Mouse (Mus musculus) hindbrain, embryonic 10.5 days (tissue): ENCODE data around the gene Slc1a1. TPM values are rescaled to one million over a fixed set of nuclear protein-coding genes. Genes with fewer than 3 reads are reported as not detected.

Experiments
- DNase-seq: peaks from one replicate; pipeline ENCODE4 v3.0.0-alpha.2; 2017; ENCODE audit warnings: low spot score
- H3K27ac ChIP-seq: fragments of 300-500 bp; sonication (generic); 2 replicates; pipeline ENCODE4 v1.5.1; 2016; ENCODE audit warnings: mild to moderate bottlenecking, moderate library complexity
- H3K27me3 ChIP-seq: fragments of 300-500 bp; sonication (generic); 2 replicates; pipeline ENCODE4 v1.6.1; 2016; ENCODE audit warnings: mild to moderate bottlenecking; ENCODE audit not compliant: poor library complexity, insufficient read depth, severe bottlenecking
- H3K36me3 ChIP-seq: fragments of 300-500 bp; sonication (generic); 2 replicates; pipeline ENCODE4 v1.6.1; 2016; ENCODE audit warnings: mild to moderate bottlenecking, moderate library complexity
- H3K4me1 ChIP-seq: fragments of 300-500 bp; sonication (generic); replicated peaks from 2 replicates; pipeline ENCODE4 v1.6.1; 2016; ENCODE audit warnings: mild to moderate bottlenecking
- H3K4me3 ChIP-seq: fragments of 300-500 bp; sonication (generic); 2 replicates; pipeline ENCODE4 v1.5.1; 2016; ENCODE audit warnings: mild to moderate bottlenecking, moderate library complexity
- H3K9me3 ChIP-seq: fragments of 300-500 bp; sonication (generic); 2 replicates; pipeline ENCODE4 v1.6.1; 2016; ENCODE audit warnings: mild to moderate bottlenecking, moderate library complexity
- WGBS: fragments of 180-500 bp; shearing (Covaris S2); methylation state at CpG from one replicate; pipeline ENCODE4 v1.1.7; 2016; 5-methylcytosine and 5-hydroxymethylcytosine counted together
- polyA plus RNA-seq: library from polyadenylated mRNA; unstranded; fragments of >200 nt; fragmentation: Nextera tagmentation; extraction: Ambion mirVana; gene quantifications from 2 replicates; pipeline ENCODE4 v1.2.1, GENCODE M21; 2016

The Slc1a1 gene
- polyA plus RNA-seq, 1 experiment from 2014 or later, result 1.2 TPM

DNA sequence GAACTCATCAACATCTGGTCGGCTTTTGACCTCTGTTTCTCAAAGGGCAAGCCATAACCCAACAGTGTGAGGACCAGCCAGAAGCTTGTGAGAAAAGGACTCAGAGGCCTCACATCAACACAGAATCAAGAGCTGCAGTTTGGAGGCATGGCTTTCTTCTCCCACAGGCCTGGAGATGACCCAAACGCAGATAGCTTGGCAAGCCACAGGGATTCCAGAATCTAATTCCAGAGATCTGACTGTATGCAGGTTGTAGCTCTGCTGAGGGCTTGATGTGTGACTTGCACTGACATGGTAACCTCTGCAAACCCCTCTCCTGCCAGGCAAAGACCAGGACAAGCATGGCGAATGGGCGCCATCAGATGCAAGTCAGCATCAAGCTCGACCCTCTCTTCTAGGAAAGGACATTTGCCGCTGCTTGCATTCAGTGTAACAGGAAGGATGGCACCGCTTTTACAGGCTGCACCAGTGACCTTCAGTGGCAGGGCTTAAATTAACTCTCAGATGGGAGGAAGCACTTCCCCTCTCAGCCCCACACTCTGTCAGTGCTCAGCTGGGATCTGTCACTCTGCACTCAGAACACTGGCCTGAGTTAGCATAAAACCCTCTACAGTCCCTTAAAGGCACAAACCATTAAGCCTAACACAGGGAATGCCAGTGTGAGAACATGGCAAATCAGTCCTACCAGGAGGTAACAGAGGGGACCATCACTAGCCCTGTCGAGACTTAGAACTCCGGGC is 105.5 kb downstream of the Slc1a1 start:
- DNase-seq, result no peak
- no peaks in the 10 kb centered on the region for H3K27me3 ChIP-seq
- H3K9me3 ChIP-seq, result no peaks in the 10 kb centered on the region
- WGBS, result 78% methylated on average over 9 of the region's 9 CpGs
- no peaks in the 10 kb centered on the region for H3K36me3 ChIP-seq
- H3K4me1 ChIP-seq, result peaks cover 6% of the 10 kb centered on the region; the same call in 1 of the 2 replicates
- H3K4me3 ChIP-seq, result no peak overlapping the region
- no peak overlapping the region for H3K27ac ChIP-seq

DNA sequence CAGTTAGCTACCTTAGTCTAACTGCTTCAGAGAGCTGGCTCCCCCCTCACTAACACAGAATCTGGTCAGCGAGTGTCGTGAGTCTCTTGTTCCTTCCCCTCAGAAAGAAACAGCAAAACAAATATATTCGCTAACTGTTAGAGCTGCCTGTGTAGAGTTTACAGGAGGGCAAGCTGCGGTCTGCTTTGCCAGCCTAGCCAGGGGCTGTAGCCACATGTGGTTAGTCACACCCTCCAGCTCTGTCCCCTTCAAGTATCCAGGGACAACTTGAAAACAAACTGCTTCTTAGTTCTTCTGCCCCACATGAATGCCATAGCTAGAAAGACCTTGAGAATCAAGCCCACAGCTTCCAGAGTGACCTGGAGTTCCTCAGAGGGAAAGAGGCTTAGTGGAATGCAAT is 106.4 kb downstream of the Slc1a1 start:
- 75% methylated on average over 4 of the region's 4 CpGs for WGBS
- Histone ChIP-seq H3K27ac (no peak overlapping the region), H3K4me3 (no peak overlapping the region), H3K27me3 (no peaks in the 10 kb centered on the region), H3K4me1 (peaks cover 6% of the 10 kb centered on the region; the same call in 1 of the 2 replicates), H3K36me3 (no peaks in the 10 kb centered on the region), H3K9me3 (no peaks in the 10 kb centered on the region)
- no peak for DNase-seq

DNA sequence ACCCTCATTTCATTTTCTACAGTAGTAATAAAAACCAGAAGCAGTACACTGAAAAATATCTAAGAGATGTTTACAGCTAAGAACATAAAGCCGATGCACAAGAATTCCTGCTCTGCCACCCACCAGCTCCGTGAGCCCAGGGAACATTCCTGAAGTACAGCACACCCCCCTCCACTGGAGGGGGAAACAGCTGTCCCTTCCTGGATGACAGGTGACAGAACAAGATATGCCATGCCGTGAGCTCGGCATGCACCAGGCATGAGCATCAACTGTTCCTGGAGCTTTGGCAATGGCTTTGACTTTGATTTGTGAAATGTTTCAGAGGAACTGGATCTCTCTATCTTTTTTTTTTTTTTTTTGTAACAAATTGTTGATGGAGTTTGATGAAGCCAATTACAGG is 111.9 kb downstream of the Slc1a1 start:
- Histone ChIP-seq H3K27ac (no peak overlapping the region), H3K27me3 (no peaks in the 10 kb centered on the region), H3K4me1 (no peaks in the 10 kb centered on the region), H3K36me3 (no peaks in the 10 kb centered on the region), H3K4me3 (no peak overlapping the region), H3K9me3 (no peaks in the 10 kb centered on the region)
- no peak for DNase-seq
- WGBS, result 67% methylated on average over 4 of the region's 4 CpGs

DNA sequence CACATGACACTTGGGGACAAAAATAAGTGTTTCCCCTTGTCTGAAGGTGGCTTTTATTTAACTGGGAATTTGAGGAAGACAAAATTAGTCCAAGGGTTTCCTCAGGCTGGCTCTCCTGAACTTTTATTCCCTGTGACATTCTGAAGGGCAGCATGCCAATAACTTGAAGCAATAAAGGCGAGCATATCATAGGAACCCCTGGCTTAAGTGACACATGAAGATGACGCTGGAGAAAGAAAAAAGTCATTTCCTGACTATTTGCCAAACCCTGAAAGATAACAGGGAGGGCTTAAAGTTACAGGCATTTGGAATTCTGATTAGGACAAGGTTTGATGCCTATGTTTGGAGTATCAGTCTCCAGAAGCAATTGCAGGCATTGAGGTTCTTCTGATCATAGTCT is 112.5 kb downstream of the Slc1a1 start:
- DNase-seq, result no peak
- Histone ChIP-seq H3K27me3 (no peaks in the 10 kb centered on the region), H3K4me3 (no peak overlapping the region), H3K4me1 (no peaks in the 10 kb centered on the region), H3K9me3 (no peaks in the 10 kb centered on the region), H3K36me3 (no peaks in the 10 kb centered on the region), H3K27ac (no peak overlapping the region)
- 74% methylated on average over 2 of the region's 2 CpGs for WGBS

DNA sequence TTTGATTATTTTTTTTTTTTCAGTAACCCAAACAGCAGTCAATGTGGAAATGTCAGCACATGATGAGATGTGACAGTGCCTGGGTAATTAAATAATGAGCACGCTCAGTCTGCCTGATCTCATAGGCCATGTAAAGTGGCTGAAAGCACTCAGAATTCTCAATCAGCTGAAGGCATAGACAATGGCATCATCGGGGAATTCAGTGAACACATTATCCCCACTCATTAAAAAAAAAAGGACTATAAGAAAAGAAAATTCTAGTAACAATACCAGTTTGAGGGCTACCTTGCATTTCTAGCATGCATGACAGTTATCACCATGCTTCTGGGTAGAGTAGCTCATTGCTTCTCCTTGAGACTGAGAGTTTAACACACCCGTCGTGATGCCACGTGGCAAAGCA is 116.4 kb downstream of the Slc1a1 start:
- Histone ChIP-seq H3K36me3 (no peaks in the 10 kb centered on the region), H3K4me1 (no peaks in the 10 kb centered on the region), H3K27ac (no peak overlapping the region), H3K4me3 (no peak overlapping the region), H3K27me3 (no peaks in the 10 kb centered on the region), H3K9me3 (no peaks in the 10 kb centered on the region)
- 83% methylated on average over 5 of the region's 5 CpGs for WGBS
- DNase-seq, result no peak

DNA sequence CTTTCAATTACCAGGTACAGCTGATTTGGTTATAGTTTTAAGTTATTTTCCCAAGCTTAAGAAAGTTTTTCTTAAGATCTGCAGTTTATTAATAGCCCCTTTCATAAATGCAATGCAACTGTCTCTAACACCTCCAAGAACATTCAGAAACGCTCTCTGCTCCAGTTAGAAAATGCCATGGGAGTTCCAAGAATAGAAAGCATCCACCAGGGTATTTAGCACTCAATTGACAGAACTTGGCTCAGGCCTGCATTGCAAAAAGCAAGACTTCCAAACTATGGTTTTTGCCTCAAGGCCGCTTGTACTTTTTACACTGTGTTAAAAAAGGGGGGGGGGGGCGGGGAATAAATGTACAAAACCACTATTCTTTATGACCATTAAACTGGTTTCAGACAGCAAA is 128.3 kb downstream of the Slc1a1 start:
- DNase-seq, result no peak
- Histone ChIP-seq H3K27me3 (peaks cover 42% of the 10 kb centered on the region), H3K27ac (0 out of 2 replicates have a peak overlapping the region, but pooled peaks have one; percentile 91), H3K9me3 (no peaks in the 10 kb centered on the region), H3K4me3 (peak overlapping the region; percentile 92; the same call in 1 of the 2 replicates), H3K4me1 (peaks cover 26% of the 10 kb centered on the region), H3K36me3 (no peaks in the 10 kb centered on the region)
- 60% methylated on average over 3 of the region's 3 CpGs for WGBS

DNA sequence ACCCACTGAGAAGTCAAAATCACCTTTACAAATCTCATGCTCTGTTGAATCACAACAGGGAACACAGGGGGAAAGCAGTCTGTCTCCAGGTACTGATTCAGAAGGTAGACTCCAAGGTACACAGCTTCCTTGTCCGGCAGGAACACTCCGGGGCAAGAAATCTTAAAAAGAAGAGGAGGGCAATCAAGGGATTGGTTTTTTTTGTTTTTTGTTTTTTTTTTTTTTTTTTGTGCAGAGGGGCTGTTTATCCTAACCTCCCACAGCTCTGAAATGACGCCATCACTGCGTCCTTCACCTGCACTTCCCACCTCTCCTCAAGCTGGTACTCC is 128.6 kb downstream of the Slc1a1 start:
- peaks cover 42% of the 10 kb centered on the region for H3K27me3 ChIP-seq
- DNase-seq, result no peak
- WGBS, result 9% methylated on average over 4 of the region's 4 CpGs
- no peaks in the 10 kb centered on the region for H3K9me3 ChIP-seq
- H3K4me3 ChIP-seq, result peak overlapping the region; percentile 92
- H3K36me3 ChIP-seq, result no peaks in the 10 kb centered on the region
- peak overlapping the region; percentile 91 for H3K27ac ChIP-seq
- H3K4me1 ChIP-seq, result peaks cover 26% of the 10 kb centered on the region

Other genes starting within 250 kb of the Slc1a1 start
- 2.2 and 3.9 TPM in 2 replicates for gene Glis3, start 155.0 kb upstream of the Slc1a1 start, polyA plus RNA-seq
- 5.2 and 5.6 TPM in 2 replicates for gene Plpp6, start 128.9 kb downstream of the Slc1a1 start, polyA plus RNA-seq
- 0.15 and 0.78 TPM in 2 replicates for gene 4430402I18Rik, start 132.8 kb downstream of the Slc1a1 start, polyA plus RNA-seq
- 37.0 and 38.6 TPM in 2 replicates for gene Cdc37l1, start 155.3 kb downstream of the Slc1a1 start, polyA plus RNA-seq
- 65.4 and 72.9 TPM in 2 replicates for gene Ak3, start 212.9 kb downstream of the Slc1a1 start, polyA plus RNA-seq